Mouse (Mus musculus) lung, embryonic 14.5 days (tissue): ENCODE results near the gene Slc35f5. TPM values are rescaled to one million over a fixed set of nuclear protein-coding genes. Genes with fewer than 3 reads are reported as not detected.

Source experiments
- ATAC-seq: fragments of 200-750 bp; cut with Nextera tagmentation; 2 replicates; pipeline ENCODE4 v1.8.0; 2017; ENCODE audit warnings: mild to moderate bottlenecking, moderate TSS enrichment, moderate library complexity; ENCODE audit not compliant: insufficient read depth
- DNase-seq: peaks from one replicate; pipeline ENCODE4 v3.0.0-alpha.2; 2015
- H3K27ac ChIP-seq: fragments of 300-500 bp; sonication (generic); 2 replicates; pipeline ENCODE4 v1.5.1; 2014; ENCODE audit warnings: low read depth, mild to moderate bottlenecking, moderate library complexity
- H3K27me3 ChIP-seq: fragments of 300-500 bp; sonication (generic); 2 replicates; pipeline ENCODE4 v1.6.1; 2014; ENCODE audit warnings: low read length, control low read depth; ENCODE audit not compliant: insufficient read depth
- H3K36me3 ChIP-seq: fragments of 300-500 bp; sonication (generic); 2 replicates; pipeline ENCODE4 v1.6.1; 2014; ENCODE audit warnings: control low read depth; ENCODE audit not compliant: insufficient read depth
- H3K4me1 ChIP-seq: fragments of 300-500 bp; sonication (generic); 2 replicates; pipeline ENCODE4 v1.6.1; 2014; ENCODE audit warnings: antibody characterized with exemption, control low read depth; ENCODE audit not compliant: insufficient read depth
- H3K4me2 ChIP-seq: fragments of 300-500 bp; sonication (generic); 2 replicates; pipeline ENCODE4 v1.6.1; 2014; ENCODE audit warnings: mild to moderate bottlenecking
- H3K4me3 ChIP-seq: fragments of 300-500 bp; sonication (generic); 2 replicates; pipeline ENCODE4 v1.5.1; 2014; ENCODE audit warnings: low read depth, low read length
- H3K9ac ChIP-seq: fragments of 300-500 bp; sonication (generic); 2 replicates; pipeline ENCODE4 v1.6.1; 2014
- H3K9me3 ChIP-seq: fragments of 300-500 bp; sonication (generic); 2 replicates; pipeline ENCODE4 v1.6.1; 2016; ENCODE audit warnings: low read depth, low read length, control low read depth
- CTCF ChIP-seq: IDR thresholded peaks from 2 replicates; pipeline ENCODE4 v1.5.1; 2016; ENCODE audit warnings: antibody characterized with exemption, low read depth
- WGBS: fragments of 180-500 bp; shearing (Covaris S2); extraction: QIAGEN DNeasy Blood & Tissue Kit; methylation state at CpG from one replicate; pipeline ENCODE4 v1.1.7; 2014; 5-methylcytosine and 5-hydroxymethylcytosine counted together
- polyA plus RNA-seq: library from polyadenylated mRNA; unstranded; fragments of >200 nt; fragmentation: Nextera tagmentation; extraction: Ambion mirVana; gene quantifications from 2 replicates; pipeline ENCODE4 v1.2.1, GENCODE M21; 2014

Slc35f5 gene
- polyA plus RNA-seq, 1 experiment from 2014 or later = 43.4 TPM

GRCm38 (mm10) chr1:125624376-125625076 is 64.1 kb downstream of the Slc35f5 start:
- DNase-seq (no peak), ATAC-seq (no peak)
- Histone ChIP-seq H3K9me3 (no peaks in the 10 kb centered on the region), H3K4me1 (no peaks in the 10 kb centered on the region), H3K4me2 (no peak overlapping the region), H3K36me3 (no peaks in the 10 kb centered on the region), H3K4me3 (no peak overlapping the region), H3K27me3 (no peaks in the 10 kb centered on the region), H3K9ac (no peak overlapping the region), H3K27ac (no peak overlapping the region)
- WGBS = 52% methylated on average over 4 of the region's 4 CpGs
- TF ChIP-seq CTCF = no peak

GRCm38 (mm10) chr1:125639501-125640253 is 79.3 kb downstream of the Slc35f5 start:
- no peak for TF ChIP-seq CTCF
- Histone ChIP-seq H3K9ac (no peak overlapping the region), H3K4me3 (no peak overlapping the region), H3K4me1 (no peaks in the 10 kb centered on the region), H3K4me2 (no peak overlapping the region), H3K36me3 (no peaks in the 10 kb centered on the region), H3K27me3 (no peaks in the 10 kb centered on the region), H3K27ac (no peak overlapping the region), H3K9me3 (no peaks in the 10 kb centered on the region)
- ATAC-seq = no peak
- WGBS = 87% methylated on average over 8 of the region's 8 CpGs
- DNase-seq = no peak

GRCm38 (mm10) chr1:125643643-125644042 is 83.2 kb downstream of the Slc35f5 start:
- TF ChIP-seq CTCF = no peak
- Histone ChIP-seq H3K4me1 (no peaks in the 10 kb centered on the region), H3K9ac (no peak overlapping the region), H3K4me3 (no peak overlapping the region), H3K4me2 (no peak overlapping the region), H3K27ac (no peak overlapping the region), H3K9me3 (no peaks in the 10 kb centered on the region), H3K27me3 (no peaks in the 10 kb centered on the region), H3K36me3 (no peaks in the 10 kb centered on the region)
- 10% methylated on average over 1 of the region's 1 CpGs for WGBS
- no peak for ATAC-seq
- DNase-seq = no peak

Other genes starting within 250 kb of the Slc35f5 start
- 342 and 351 TPM in 2 replicates for gene Actr3, start 124.9 kb upstream of the Slc35f5 start, polyA plus RNA-seq
- 2.5 and 3.0 TPM in 2 replicates for gene Gpr39, start 116.4 kb downstream of the Slc35f5 start, polyA plus RNA-seq